Mouse (Mus musculus): Measurements from ENCODE around the gene Tbc1d5. TPM values are rescaled to one million over a fixed set of nuclear protein-coding genes. Genes with fewer than 3 reads are reported as not detected.

Gene Tbc1d5
- polyA plus RNA-seq, 1 experiment from 2014 or later, result 10.2 TPM

DNA sequence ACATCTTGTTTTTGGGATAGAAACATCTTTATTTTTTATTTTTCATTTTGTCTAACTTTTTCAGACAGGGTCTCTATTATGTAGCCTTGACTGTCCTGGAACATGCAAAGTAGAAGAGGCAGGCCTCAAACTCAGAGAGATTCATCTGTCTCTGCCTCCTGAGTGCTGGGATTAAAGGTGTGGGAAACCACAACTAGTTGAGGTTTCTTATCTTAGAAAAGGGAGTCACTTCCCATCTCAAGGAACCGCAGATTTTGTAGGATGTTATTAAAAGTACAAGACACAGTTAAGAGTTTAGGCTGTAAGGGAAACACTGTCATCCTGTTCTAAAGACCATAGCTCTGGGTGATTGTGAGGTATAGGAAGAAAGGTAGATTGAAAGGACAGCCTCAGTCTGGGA, 373.5 kb downstream of the Tbc1d5 start:
- Histone ChIP-seq H3K9me3 (replicated peaks; ENCODE audit: control insufficient read depth, low read length) (no peaks in the 10 kb centered on the region), H3K4me3 (ENCODE audit: low read length) (no peak overlapping the region), H3K9ac (ENCODE audit: low read length) (no peak overlapping the region), H3K36me3 (ENCODE audit: control insufficient read depth, insufficient read depth) (no peaks in the 10 kb centered on the region), H3K27ac (ENCODE audit: low read length) (no peak overlapping the region), H3K27me3 (ENCODE audit: control insufficient read depth, insufficient read depth, low read length) (no peaks in the 10 kb centered on the region), H3K4me2 (ENCODE audit: low read depth, low read length) (no peak overlapping the region), H3K4me1 (ENCODE audit: control insufficient read depth, insufficient read depth, low read length) (no peaks in the 10 kb centered on the region)
- WGBS, result 71% methylated on average over 1 of the region's 1 CpGs
- no peak for ATAC-seq (replicated peaks; ENCODE audit: extremely low read depth, insufficient read depth, low FRiP score)

DNA sequence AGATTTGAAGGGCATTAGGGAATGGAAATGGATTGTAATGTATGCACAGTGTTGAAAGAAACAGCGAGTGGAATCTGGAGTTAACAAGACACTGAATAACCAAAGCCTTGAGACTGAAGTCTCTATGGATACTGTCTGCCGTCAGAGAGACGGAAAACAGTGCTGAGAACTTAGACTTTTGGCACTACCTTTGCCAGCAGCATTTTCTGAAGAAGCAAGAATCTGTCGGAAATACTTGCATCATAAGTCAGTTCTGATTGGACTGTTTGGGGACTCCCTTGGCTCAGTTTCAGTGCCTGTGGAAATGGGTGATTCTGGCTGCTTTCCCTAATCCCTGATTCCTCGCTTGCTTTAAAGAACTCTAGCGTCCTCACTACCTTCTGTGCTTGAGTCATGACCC, 375.9 kb downstream of the Tbc1d5 start:
- 70% methylated on average over 6 of the region's 6 CpGs for WGBS
- no peak overlapping the region for H3K4me2 ChIP-seq (ENCODE audit: low read depth, low read length)
- no peak overlapping the region for H3K27ac ChIP-seq (ENCODE audit: low read length)
- H3K9me3 ChIP-seq (replicated peaks; ENCODE audit: control insufficient read depth, low read length), result no peaks in the 10 kb centered on the region
- no peak; the same call in 1 of the 2 replicates for ATAC-seq (replicated peaks; ENCODE audit: extremely low read depth, insufficient read depth, low FRiP score)
- no peak overlapping the region for H3K4me3 ChIP-seq (ENCODE audit: low read length)
- no peaks in the 10 kb centered on the region for H3K27me3 ChIP-seq (ENCODE audit: control insufficient read depth, insufficient read depth, low read length)
- H3K9ac ChIP-seq (ENCODE audit: low read length), result no peak overlapping the region
- no peaks in the 10 kb centered on the region for H3K4me1 ChIP-seq (ENCODE audit: control insufficient read depth, insufficient read depth, low read length)
- H3K36me3 ChIP-seq (ENCODE audit: control insufficient read depth, insufficient read depth), result no peaks in the 10 kb centered on the region

DNA sequence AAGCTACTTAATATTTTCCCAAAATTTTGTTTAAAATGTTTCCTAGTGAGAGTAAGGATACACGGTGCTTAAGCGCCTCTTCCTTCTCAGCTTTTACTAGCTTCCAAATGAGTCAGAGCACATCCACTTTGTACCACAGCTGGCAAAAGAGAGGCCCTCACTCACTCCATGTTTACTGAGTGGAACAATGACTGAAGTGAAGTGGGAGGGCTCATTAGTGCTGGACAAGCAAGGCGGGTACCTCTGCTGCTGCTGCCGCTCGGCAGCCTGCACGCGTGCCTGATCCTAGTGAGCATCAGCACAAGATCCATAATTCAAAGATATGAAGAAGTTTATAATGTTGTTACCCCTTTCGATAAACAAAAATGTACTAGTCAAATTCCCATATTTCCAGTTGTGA, 376.8 kb downstream of the Tbc1d5 start:
- WGBS, result 81% methylated on average over 8 of the region's 8 CpGs

DNA sequence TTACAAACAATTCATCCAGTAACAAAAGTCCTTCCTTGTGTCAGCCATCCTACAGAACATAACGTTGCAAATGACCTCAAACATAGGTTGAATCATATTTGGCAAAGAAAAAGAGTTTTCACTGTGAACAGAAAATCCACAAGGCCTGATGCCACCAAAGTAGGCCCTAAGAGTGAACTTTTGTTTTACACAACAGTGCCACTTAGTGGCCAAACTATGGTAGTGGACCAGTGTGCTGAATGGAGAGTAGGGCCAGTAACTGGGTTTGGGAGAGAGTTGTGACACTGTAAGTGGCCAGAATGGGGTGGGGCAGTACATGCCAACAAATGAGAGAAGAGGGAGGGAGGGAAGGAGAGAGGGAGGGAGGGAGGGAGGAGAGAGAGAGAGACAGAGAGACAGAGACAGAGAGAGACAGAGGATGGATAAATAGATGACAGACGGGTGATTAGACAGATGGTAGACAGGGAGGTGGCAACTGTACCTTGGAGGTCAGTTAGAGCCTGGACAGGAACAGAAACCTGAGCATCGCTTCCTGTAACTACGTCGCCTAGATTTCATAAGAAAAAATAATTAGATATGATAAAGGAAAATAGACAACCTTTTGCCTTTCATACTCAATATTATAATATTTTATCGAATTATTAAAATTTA, 383.6 kb downstream of the Tbc1d5 start:
- Histone ChIP-seq H3K27ac (ENCODE audit: low read length) (no peak overlapping the region), H3K9me3 (replicated peaks; ENCODE audit: control insufficient read depth, low read length) (no peaks in the 10 kb centered on the region), H3K9ac (ENCODE audit: low read length) (no peak overlapping the region), H3K4me2 (ENCODE audit: low read depth, low read length) (no peak overlapping the region), H3K4me3 (ENCODE audit: low read length) (no peak overlapping the region), H3K4me1 (ENCODE audit: control insufficient read depth, insufficient read depth, low read length) (no peaks in the 10 kb centered on the region), H3K36me3 (ENCODE audit: control insufficient read depth, insufficient read depth) (no peaks in the 10 kb centered on the region), H3K27me3 (ENCODE audit: control insufficient read depth, insufficient read depth, low read length) (no peaks in the 10 kb centered on the region)
- peak; percentile 52; the same call in 1 of the 2 replicates for ATAC-seq (replicated peaks; ENCODE audit: extremely low read depth, insufficient read depth, low FRiP score)
- 67% methylated on average over 6 of the region's 6 CpGs for WGBS

More for the DNA sequence above, 376.8 kb downstream of the Tbc1d5 start:
- no peak for ATAC-seq (replicated peaks; ENCODE audit: extremely low read depth, insufficient read depth, low FRiP score)
- Histone ChIP-seq H3K9ac (ENCODE audit: low read length) (no peak overlapping the region), H3K27ac (ENCODE audit: low read length) (no peak overlapping the region), H3K9me3 (replicated peaks; ENCODE audit: control insufficient read depth, low read length) (no peaks in the 10 kb centered on the region), H3K4me2 (ENCODE audit: low read depth, low read length) (no peak overlapping the region), H3K4me3 (ENCODE audit: low read length) (no peak overlapping the region), H3K4me1 (ENCODE audit: control insufficient read depth, insufficient read depth, low read length) (no peaks in the 10 kb centered on the region), H3K36me3 (ENCODE audit: control insufficient read depth, insufficient read depth) (no peaks in the 10 kb centered on the region), H3K27me3 (ENCODE audit: control insufficient read depth, insufficient read depth, low read length) (no peaks in the 10 kb centered on the region)

DNA sequence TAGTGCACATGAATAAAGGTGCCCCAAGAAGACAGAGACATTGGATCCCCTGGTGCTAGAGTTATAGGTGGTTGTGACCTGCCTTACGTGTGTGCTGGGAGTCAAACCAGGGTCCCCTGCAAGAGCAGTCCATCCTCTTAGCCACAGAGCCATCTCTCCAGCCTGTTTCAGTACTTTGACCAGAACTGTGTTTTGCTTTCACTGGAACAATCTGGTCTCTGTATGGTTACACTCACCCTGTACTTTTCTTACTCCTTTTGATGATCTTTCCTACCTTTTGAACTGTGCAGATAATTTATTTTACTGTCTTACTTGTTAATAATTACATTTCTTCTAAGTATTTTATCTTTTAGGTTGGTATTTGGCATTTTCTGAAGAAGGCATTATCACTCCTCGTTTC, 387.5 kb downstream of the Tbc1d5 start:
- no peaks in the 10 kb centered on the region for H3K27me3 ChIP-seq (ENCODE audit: control insufficient read depth, insufficient read depth, low read length)
- H3K36me3 ChIP-seq (ENCODE audit: control insufficient read depth, insufficient read depth), result no peaks in the 10 kb centered on the region
- no peak for ATAC-seq (replicated peaks; ENCODE audit: extremely low read depth, insufficient read depth, low FRiP score)
- H3K9ac ChIP-seq (ENCODE audit: low read length), result no peak overlapping the region
- WGBS, result 73% methylated on average over 2 of the region's 2 CpGs
- H3K4me2 ChIP-seq (ENCODE audit: low read depth, low read length), result no peak overlapping the region
- H3K9me3 ChIP-seq (replicated peaks; ENCODE audit: control insufficient read depth, low read length), result no peaks in the 10 kb centered on the region
- no peak overlapping the region for H3K4me3 ChIP-seq (ENCODE audit: low read length)
- no peak overlapping the region for H3K27ac ChIP-seq (ENCODE audit: low read length)
- no peaks in the 10 kb centered on the region for H3K4me1 ChIP-seq (ENCODE audit: control insufficient read depth, insufficient read depth, low read length)

DNA sequence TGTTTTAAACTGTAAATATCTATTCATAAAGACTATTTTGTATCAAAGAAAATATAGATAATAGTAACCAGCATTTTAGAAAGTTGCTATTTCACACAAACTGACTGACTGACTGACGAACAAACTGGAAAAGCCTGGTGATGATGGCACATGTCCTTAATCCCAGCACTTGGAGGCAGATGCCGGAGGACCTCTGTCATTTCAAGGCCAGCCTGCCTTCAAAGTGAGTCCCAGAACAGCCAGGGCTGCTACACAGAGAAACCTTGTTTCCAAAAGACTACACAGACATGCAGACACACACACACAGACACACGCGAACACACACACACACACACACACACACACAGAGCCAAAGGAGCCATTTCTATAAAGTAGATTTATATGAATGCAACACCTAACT, 390.3 kb downstream of the Tbc1d5 start:
- H3K27ac ChIP-seq (ENCODE audit: low read length), result no peak overlapping the region
- H3K9ac ChIP-seq (ENCODE audit: low read length), result no peak overlapping the region
- no peaks in the 10 kb centered on the region for H3K27me3 ChIP-seq (ENCODE audit: control insufficient read depth, insufficient read depth, low read length)
- WGBS, result 89% methylated on average over 4 of the region's 4 CpGs
- no peaks in the 10 kb centered on the region for H3K9me3 ChIP-seq (replicated peaks; ENCODE audit: control insufficient read depth, low read length)
- H3K36me3 ChIP-seq (ENCODE audit: control insufficient read depth, insufficient read depth), result no peaks in the 10 kb centered on the region
- no peak overlapping the region for H3K4me2 ChIP-seq (ENCODE audit: low read depth, low read length)
- H3K4me3 ChIP-seq (ENCODE audit: low read length), result no peak overlapping the region
- H3K4me1 ChIP-seq (ENCODE audit: control insufficient read depth, insufficient read depth, low read length), result no peaks in the 10 kb centered on the region
- ATAC-seq (replicated peaks; ENCODE audit: extremely low read depth, insufficient read depth, low FRiP score), result no peak

DNA sequence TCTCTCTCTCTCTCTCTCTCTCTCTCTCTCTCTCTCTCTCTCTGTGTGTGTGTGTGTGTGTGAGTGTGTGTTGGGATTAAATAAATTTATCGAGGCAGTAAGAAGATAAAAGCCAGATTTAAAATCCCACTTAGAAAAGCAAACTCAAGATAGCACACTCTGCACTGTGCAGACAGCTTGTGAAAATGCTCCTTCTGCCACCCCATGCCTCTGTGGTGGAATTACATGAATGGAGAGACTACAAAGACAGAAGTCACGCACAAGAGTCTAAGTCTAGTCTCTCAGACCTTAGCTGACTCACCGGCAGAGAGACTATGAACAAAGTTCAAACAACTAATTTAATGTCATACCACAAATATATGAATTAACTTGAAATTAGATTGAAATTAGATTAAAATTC, 403.9 kb downstream of the Tbc1d5 start:
- no peaks in the 10 kb centered on the region for H3K9me3 ChIP-seq (replicated peaks; ENCODE audit: control insufficient read depth, low read length)
- H3K27ac ChIP-seq (ENCODE audit: low read length), result no peak overlapping the region
- WGBS, result 37% methylated on average over 3 of the region's 3 CpGs
- ATAC-seq (replicated peaks; ENCODE audit: extremely low read depth, insufficient read depth, low FRiP score), result peak; percentile 52; the same call in 1 of the 2 replicates
- H3K9ac ChIP-seq (ENCODE audit: low read length), result no peak overlapping the region
- H3K36me3 ChIP-seq (ENCODE audit: control insufficient read depth, insufficient read depth), result no peaks in the 10 kb centered on the region
- H3K4me3 ChIP-seq (ENCODE audit: low read length), result no peak overlapping the region
- H3K4me2 ChIP-seq (ENCODE audit: low read depth, low read length), result no peak overlapping the region
- no peaks in the 10 kb centered on the region for H3K4me1 ChIP-seq (ENCODE audit: control insufficient read depth, insufficient read depth, low read length)
- no peaks in the 10 kb centered on the region for H3K27me3 ChIP-seq (ENCODE audit: control insufficient read depth, insufficient read depth, low read length)

DNA sequence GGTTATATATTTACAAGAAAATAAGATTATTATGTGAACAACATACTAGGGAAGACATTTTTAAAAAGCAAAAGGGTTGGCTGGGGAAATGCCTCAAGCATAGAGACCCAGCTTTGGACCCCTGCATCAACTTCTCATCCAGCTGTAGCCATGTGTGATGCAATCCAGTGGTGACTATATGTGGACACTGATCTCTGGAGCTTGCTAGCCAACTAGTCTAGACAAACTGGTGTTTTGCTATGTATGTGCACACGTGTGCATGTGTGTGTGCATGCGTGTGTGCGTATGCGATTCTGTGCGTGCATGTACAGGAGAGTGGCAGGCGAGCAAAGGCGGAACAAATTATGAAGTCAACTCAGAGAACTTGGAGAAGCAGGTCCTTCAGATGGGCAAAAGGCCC, 414.8 kb downstream of the Tbc1d5 start:
- 91% methylated on average over 7 of the region's 7 CpGs for WGBS
- Histone ChIP-seq H3K9me3 (replicated peaks; ENCODE audit: control insufficient read depth, low read length) (no peaks in the 10 kb centered on the region), H3K36me3 (ENCODE audit: control insufficient read depth, insufficient read depth) (no peaks in the 10 kb centered on the region), H3K4me2 (ENCODE audit: low read depth, low read length) (no peak overlapping the region), H3K4me3 (ENCODE audit: low read length) (no peak overlapping the region), H3K9ac (ENCODE audit: low read length) (no peak overlapping the region), H3K27me3 (ENCODE audit: control insufficient read depth, insufficient read depth, low read length) (no peaks in the 10 kb centered on the region), H3K27ac (ENCODE audit: low read length) (no peak overlapping the region), H3K4me1 (ENCODE audit: control insufficient read depth, insufficient read depth, low read length) (peaks cover 17% of the 10 kb centered on the region)
- ATAC-seq (replicated peaks; ENCODE audit: extremely low read depth, insufficient read depth, low FRiP score), result no peak

DNA sequence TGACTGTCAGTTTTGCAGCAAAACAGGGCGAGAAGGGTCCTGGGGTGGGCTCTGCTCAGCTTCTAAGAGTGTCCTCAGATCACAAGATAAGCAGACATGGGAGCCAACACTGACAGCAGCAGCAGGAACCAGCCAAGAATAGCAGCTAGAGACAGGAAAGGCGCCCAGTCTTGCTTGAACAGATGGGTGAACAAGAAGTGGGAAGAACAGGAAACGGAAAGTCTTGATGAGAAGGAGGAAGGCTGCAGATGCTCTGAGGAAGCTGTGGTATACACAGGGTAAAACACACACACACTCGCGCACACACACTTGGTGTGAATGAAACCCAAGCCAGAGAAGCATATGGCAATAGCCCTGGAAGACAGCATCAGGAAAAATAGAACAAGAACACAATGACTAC, 415.7 kb downstream of the Tbc1d5 start:
- Histone ChIP-seq H3K36me3 (ENCODE audit: control insufficient read depth, insufficient read depth) (no peaks in the 10 kb centered on the region), H3K4me3 (ENCODE audit: low read length) (no peak overlapping the region), H3K9ac (ENCODE audit: low read length) (no peak overlapping the region), H3K27ac (ENCODE audit: low read length) (no peak overlapping the region), H3K9me3 (replicated peaks; ENCODE audit: control insufficient read depth, low read length) (no peaks in the 10 kb centered on the region), H3K4me2 (ENCODE audit: low read depth, low read length) (no peak overlapping the region), H3K4me1 (ENCODE audit: control insufficient read depth, insufficient read depth, low read length) (peaks cover 17% of the 10 kb centered on the region), H3K27me3 (ENCODE audit: control insufficient read depth, insufficient read depth, low read length) (no peaks in the 10 kb centered on the region)
- 61% methylated on average over 5 of the region's 5 CpGs for WGBS
- ATAC-seq (replicated peaks; ENCODE audit: extremely low read depth, insufficient read depth, low FRiP score), result no peak
